Mouse (Mus musculus) midbrain, embryonic 16.5 days (tissue): Measurements from ENCODE around the gene Olfr223. TPM values are rescaled to one million over a fixed set of nuclear protein-coding genes. Genes with fewer than 3 reads are reported as not detected.
"Not testable (repeated sequence)": the region's sequence is repeated elsewhere in the genome, so short reads cannot be mapped to it uniquely, and the experiment has no call there.

Source experiments
- ATAC-seq: fragments of 200-750 bp; cut with Nextera tagmentation; 2 replicates; pipeline ENCODE4 v1.8.0; 2017; ENCODE audit warnings: moderate TSS enrichment
- H3K27ac ChIP-seq: fragments of 300-500 bp; sonication (generic); 2 replicates; pipeline ENCODE4 v1.5.1; 2014; ENCODE audit warnings: mild to moderate bottlenecking, low read length, mixed read lengths
- H3K27me3 ChIP-seq: fragments of 300-500 bp; sonication (generic); 2 replicates; pipeline ENCODE4 v1.6.1; 2014; ENCODE audit warnings: low read depth, low read length, mixed read lengths; ENCODE audit not compliant: control insufficient read depth, insufficient read depth
- H3K36me3 ChIP-seq: fragments of 300-500 bp; sonication (generic); 2 replicates; pipeline ENCODE4 v1.6.1; 2014; ENCODE audit warnings: mild to moderate bottlenecking, low read length, moderate library complexity, mixed read lengths; ENCODE audit not compliant: control insufficient read depth, insufficient read depth
- H3K4me1 ChIP-seq: fragments of 300-500 bp; sonication (generic); 2 replicates; pipeline ENCODE4 v1.6.1; 2014; ENCODE audit warnings: mild to moderate bottlenecking, low read length, mixed read lengths; ENCODE audit not compliant: control insufficient read depth, insufficient read depth
- H3K4me2 ChIP-seq: fragments of 300-500 bp; sonication (generic); 2 replicates; pipeline ENCODE4 v1.6.1; 2014; ENCODE audit warnings: mild to moderate bottlenecking, low read length, mixed read lengths
- H3K4me3 ChIP-seq: fragments of 300-500 bp; sonication (generic); 2 replicates; pipeline ENCODE4 v1.5.1; 2014; ENCODE audit warnings: low read depth, mild to moderate bottlenecking, low read length, moderate library complexity, mixed read lengths
- H3K9ac ChIP-seq: fragments of 300-500 bp; sonication (generic); 2 replicates; pipeline ENCODE4 v1.6.1; 2014; ENCODE audit warnings: low read depth, low read length, mixed read lengths
- H3K9me3 ChIP-seq: fragments of 300-500 bp; sonication (generic); replicated peaks from 2 replicates; pipeline ENCODE4 v1.6.1; 2014; ENCODE audit warnings: mild to moderate bottlenecking, low read length, mixed read lengths; ENCODE audit not compliant: control insufficient read depth, poor library complexity, severe bottlenecking
- WGBS: fragments of 180-500 bp; shearing (Covaris S2); extraction: QIAGEN DNeasy Blood & Tissue Kit; methylation state at CpG from one replicate; pipeline ENCODE4 v1.1.7; 2014; 5-methylcytosine and 5-hydroxymethylcytosine counted together
- polyA plus RNA-seq: library from polyadenylated mRNA; unstranded; fragments of >200 nt; fragmentation: Nextera tagmentation; extraction: Ambion mirVana; gene quantifications from 2 replicates; pipeline ENCODE4 v1.2.1, GENCODE M21; 2015

Gene Olfr223
- polyA plus RNA-seq, 1 experiment from 2014 or later: not detected

DNA sequence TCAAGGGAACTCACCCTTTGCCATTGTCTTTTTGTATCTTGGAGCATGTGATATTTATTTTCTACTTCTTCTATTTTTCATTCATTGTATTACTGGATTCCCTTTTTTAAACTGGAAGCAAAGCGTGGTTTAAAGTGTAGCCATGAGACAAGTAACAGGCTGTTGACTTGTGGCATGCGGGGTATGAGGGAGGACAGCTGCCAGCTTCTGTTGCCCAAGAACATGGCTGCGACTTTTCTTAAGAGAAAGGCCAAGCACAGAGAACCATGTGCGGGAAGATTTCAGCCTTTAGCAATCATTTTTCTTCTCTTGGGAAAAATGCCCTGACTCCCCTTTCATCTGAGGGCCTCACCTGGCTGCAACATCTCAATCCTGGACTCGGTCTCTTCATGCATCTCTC, 18.6 kb upstream of the Olfr223 start:
- no peak overlapping the region for H3K4me2 ChIP-seq
- no peak for ATAC-seq
- 90% methylated on average over 5 of the region's 5 CpGs for WGBS

DNA sequence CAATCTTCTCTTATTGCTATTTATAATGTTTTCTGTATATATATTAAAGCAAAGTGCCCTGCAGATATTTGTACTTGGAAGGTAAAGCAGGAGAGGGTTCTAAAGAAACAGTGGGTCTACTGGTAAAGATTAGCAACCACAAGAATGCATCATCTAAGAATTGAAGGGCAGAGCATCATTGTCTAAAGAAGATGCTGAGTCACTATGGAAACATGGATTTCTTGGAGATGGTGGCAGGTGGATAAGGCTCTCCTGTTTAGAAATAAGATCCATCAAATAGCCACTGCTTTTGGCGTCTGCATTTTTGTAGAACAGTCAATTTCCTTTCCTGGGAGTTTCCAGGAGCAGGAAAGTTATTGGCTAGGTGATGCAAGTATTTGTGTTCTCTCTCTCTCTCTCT, 9.2 kb upstream of the Olfr223 start:
- WGBS: 59% methylated on average over 1 of the region's 1 CpGs
- no peaks in the 10 kb centered on the region for H3K4me1 ChIP-seq
- no peak for ATAC-seq

More for the DNA sequence above, 18.6 kb upstream of the Olfr223 start:
- no peak overlapping the region for H3K9ac ChIP-seq
- no peak overlapping the region for H3K27ac ChIP-seq
- H3K36me3 ChIP-seq: no peaks in the 10 kb centered on the region
- no peaks in the 10 kb centered on the region for H3K4me1 ChIP-seq
- H3K27me3 ChIP-seq: no peaks in the 10 kb centered on the region
- H3K4me3 ChIP-seq: no peak overlapping the region
- H3K9me3 ChIP-seq: no peaks in the 10 kb centered on the region

DNA sequence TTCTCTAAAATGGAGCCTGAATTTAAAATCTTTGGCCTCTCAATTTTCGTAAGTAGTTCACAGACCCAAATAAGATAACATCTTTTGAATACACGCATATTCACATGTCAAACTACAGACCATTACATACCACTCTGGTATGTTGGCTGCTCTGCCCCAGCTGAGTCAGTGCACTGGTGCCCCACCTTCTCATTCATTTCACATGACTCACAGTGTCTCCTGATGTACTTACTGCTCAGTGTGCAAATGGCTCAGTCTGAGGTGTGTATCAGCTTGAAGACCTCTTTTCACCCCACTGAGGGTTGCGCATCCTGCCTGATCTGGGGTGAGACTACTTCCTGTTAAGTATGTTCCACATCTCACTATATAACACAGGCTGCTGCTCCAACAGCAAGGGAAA, 7.8 kb upstream of the Olfr223 start:
- Histone ChIP-seq H3K9ac (no peak overlapping the region), H3K4me3 (no peak overlapping the region), H3K9me3 (no peaks in the 10 kb centered on the region), H3K4me2 (no peak overlapping the region), H3K27ac (no peak overlapping the region), H3K36me3 (no peaks in the 10 kb centered on the region), H3K27me3 (no peaks in the 10 kb centered on the region), H3K4me1 (no peaks in the 10 kb centered on the region)
- WGBS: 93% methylated on average over 3 of the region's 3 CpGs
- no peak for ATAC-seq

More for the DNA sequence above, 9.2 kb upstream of the Olfr223 start:
- no peak overlapping the region for H3K4me3 ChIP-seq
- H3K9me3 ChIP-seq: no peaks in the 10 kb centered on the region
- no peak overlapping the region for H3K4me2 ChIP-seq
- no peak overlapping the region for H3K27ac ChIP-seq
- H3K9ac ChIP-seq: no peak overlapping the region
- no peaks in the 10 kb centered on the region for H3K36me3 ChIP-seq
- H3K27me3 ChIP-seq: no peaks in the 10 kb centered on the region

DNA sequence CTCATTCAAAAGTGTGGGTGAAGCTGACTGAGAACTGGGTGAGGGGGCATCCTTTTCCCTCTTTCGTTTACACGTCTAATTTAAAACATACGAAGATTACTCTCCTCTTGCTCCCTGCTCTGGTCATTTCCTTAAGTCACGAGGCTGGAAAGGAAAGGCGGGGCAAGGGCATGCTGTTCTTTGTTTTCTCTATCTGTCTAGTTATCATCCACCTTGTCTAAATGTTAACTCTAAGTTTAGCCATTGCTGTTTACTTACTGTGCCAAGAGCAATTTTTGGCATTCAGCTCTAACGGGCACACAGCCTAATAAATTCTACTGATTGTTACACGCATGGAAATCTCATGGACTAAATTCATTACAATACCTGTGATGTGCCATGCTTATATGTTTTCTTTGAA, 6.1 kb upstream of the Olfr223 start:
- H3K4me2 ChIP-seq: no peak overlapping the region
- H3K27ac ChIP-seq: no peak overlapping the region
- H3K36me3 ChIP-seq: no peaks in the 10 kb centered on the region
- H3K9ac ChIP-seq: no peak overlapping the region
- ATAC-seq: no peak
- H3K27me3 ChIP-seq: no peaks in the 10 kb centered on the region
- WGBS: 79% methylated on average over 7 of the region's 7 CpGs
- H3K9me3 ChIP-seq: no peaks in the 10 kb centered on the region
- no peaks in the 10 kb centered on the region for H3K4me1 ChIP-seq
- no peak overlapping the region for H3K4me3 ChIP-seq

DNA sequence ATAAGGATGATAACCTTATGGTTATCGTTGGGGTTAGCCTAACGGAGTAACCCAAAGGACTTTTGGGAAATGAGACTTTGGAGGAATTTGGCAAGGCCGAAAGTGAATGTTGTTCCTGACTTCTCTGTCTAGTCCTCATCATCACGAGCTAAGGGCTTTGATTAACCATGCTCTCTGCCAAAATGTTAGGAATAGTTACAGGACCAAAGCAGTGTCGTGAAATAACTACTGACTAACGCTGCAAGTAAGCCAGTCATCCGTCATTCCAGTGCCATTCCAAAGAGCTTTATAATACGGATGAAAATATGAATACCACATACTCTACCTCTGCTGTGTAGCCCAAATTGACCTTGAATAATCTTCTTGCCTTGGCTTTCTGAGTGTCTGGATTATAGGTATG, 3.9 kb upstream of the Olfr223 start:
- no peaks in the 10 kb centered on the region for H3K9me3 ChIP-seq
- ATAC-seq: no peak
- no peaks in the 10 kb centered on the region for H3K27me3 ChIP-seq

DNA sequence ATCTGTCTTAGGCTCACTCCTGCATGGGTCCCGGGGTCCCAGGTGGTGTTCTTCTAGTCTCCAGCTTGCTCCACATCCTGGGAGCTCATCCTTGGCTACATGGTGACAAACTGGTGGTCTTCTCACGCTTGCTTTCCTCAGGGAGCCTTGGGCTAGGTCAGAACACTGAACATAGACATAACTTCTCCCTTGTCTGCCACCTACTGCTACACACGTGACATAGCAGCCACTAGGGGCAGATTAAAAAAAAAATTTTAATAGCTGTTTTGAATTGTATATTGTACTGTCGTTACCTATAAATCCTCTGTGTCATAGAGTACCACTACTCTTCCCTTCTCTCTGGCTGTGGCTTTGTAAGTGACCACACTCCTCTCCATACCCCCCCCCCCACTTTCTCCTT, 3.0 kb upstream of the Olfr223 start:
- no peak overlapping the region for H3K4me2 ChIP-seq
- no peaks in the 10 kb centered on the region for H3K4me1 ChIP-seq
- H3K27me3 ChIP-seq: no peaks in the 10 kb centered on the region
- no peak overlapping the region for H3K27ac ChIP-seq
- no peak for ATAC-seq
- 46% methylated on average over 4 of the region's 4 CpGs for WGBS
- H3K4me3 ChIP-seq: no peak overlapping the region
- no peaks in the 10 kb centered on the region for H3K9me3 ChIP-seq
- H3K36me3 ChIP-seq: no peaks in the 10 kb centered on the region
- no peak overlapping the region for H3K9ac ChIP-seq

More for the DNA sequence above, 3.9 kb upstream of the Olfr223 start:
- Histone ChIP-seq H3K4me3 (no peak overlapping the region), H3K36me3 (no peaks in the 10 kb centered on the region), H3K4me1 (no peaks in the 10 kb centered on the region), H3K4me2 (no peak overlapping the region), H3K9ac (no peak overlapping the region), H3K27ac (no peak overlapping the region)
- WGBS: 88% methylated on average over 8 of the region's 8 CpGs

DNA sequence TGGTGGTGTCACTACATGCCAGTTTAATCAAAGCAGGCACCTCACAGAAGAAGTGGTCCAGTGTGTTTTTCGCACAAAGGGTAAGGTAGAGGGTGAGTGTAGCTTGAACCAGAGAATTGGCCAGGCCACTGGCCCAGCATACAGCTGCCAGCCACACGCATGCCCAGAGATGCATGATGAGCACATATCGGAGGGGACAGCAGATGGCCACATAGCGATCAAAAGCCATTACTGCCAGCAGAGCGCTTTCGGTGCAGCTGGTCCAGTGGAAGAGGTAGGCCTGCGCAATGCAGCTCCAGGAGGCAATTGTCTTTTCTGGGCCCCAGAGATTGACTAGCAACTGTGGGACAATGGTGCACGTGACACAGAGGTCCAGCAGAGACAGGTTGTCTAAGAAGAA, 3.6 kb downstream of the Olfr223 start:
- H3K27me3 ChIP-seq: no peaks in the 10 kb centered on the region
- H3K9me3 ChIP-seq: no peaks in the 10 kb centered on the region
- no peaks in the 10 kb centered on the region for H3K36me3 ChIP-seq
- no peaks in the 10 kb centered on the region for H3K4me1 ChIP-seq
- no peak overlapping the region for H3K27ac ChIP-seq
- ATAC-seq: no peak
- no peak overlapping the region for H3K4me3 ChIP-seq
- WGBS: 88% methylated on average over 8 of the region's 8 CpGs
- H3K4me2 ChIP-seq: no peak overlapping the region
- no peak overlapping the region for H3K9ac ChIP-seq

DNA sequence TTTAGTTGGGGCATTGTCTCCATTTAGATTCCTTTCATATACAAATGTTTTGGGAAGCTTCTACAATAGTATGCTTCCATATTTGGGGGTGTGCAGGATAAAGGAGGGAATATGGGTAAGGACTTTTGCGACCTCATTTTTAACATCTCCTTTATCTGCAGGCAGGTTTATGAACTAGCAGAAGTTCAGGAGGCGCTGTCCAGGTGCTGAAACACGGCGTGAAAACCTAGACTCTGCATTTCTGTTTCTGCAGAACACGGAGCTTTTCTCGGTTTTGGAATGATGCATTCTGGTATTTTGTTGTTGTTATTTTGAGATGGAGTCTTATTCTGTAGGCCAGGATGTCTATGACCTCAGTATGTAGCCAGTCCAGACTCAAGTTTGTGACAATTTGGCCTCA, 8.6 kb downstream of the Olfr223 start:
- no peaks in the 10 kb centered on the region for H3K9me3 ChIP-seq
- 31% methylated on average over 6 of the region's 6 CpGs for WGBS
- H3K4me2 ChIP-seq: no peak overlapping the region
- no peak for ATAC-seq
- no peaks in the 10 kb centered on the region for H3K36me3 ChIP-seq
- H3K4me1 ChIP-seq: no peaks in the 10 kb centered on the region
- no peak overlapping the region for H3K9ac ChIP-seq
- H3K27ac ChIP-seq: no peak overlapping the region
- H3K4me3 ChIP-seq: no peak overlapping the region
- H3K27me3 ChIP-seq: no peaks in the 10 kb centered on the region; the same call in 1 of the 2 replicates

DNA sequence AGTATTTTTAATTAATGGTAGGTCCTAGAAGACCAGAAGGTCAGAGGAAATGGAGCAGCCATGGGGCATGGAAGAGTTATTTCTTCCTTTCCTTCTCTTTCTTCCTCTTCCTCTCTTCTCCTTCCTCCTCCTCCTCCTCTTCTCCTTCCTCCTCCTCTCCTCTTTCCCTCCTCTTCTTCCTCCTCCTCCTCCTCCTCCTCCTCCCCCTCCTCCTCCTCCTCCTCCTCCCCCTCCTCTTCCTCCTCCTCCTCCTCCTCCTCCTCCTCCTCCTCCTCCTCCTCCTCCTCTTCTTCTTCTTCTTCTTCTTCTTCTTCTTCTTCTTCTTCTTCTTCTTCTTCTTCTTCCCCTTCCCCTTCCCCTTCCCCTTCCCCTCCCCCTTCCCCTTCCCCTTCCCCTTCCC, 17.0 kb downstream of the Olfr223 start, which contains the start of gene Olfr222:
Gene Olfr222 (minus strand): TSS at position 101 of the 400 bp plus-strand sequence.
- H3K27me3 ChIP-seq, H3K4me2 ChIP-seq, H3K27ac ChIP-seq, H3K4me3 ChIP-seq, H3K9ac ChIP-seq, ATAC-seq, H3K36me3 ChIP-seq, H3K9me3 ChIP-seq, H3K4me1 ChIP-seq: not testable (repeated sequence)

DNA sequence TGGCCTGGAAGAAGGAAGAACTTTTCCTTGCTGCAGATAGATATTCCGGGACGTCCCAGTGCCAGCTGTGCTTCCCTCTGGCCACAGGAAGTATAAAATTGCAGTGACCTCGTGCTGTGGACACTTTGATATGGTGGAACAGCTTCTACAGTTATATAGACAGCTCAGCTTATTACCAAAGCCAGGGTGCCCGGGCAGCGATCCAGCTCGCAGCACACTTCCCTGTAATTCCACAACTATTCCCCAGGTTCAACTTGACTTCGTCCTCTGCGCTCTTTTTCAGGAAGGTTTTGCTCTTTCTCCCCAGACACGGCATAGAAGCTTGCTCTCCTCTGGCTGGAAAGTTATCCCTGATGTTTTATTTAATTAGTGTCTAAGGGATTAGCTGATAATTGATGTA, 17.4 kb downstream of the Olfr223 start:
- no peak for ATAC-seq
- Histone ChIP-seq H3K9me3 (no peaks in the 10 kb centered on the region), H3K4me3 (no peak overlapping the region), H3K4me2 (no peak overlapping the region), H3K27ac (no peak overlapping the region), H3K27me3 (no peaks in the 10 kb centered on the region), H3K4me1 (no peaks in the 10 kb centered on the region), H3K36me3 (no peaks in the 10 kb centered on the region), H3K9ac (no peak overlapping the region)
- whole genome bisulfite sequencing: 72% methylated on average over 9 of the region's 9 CpGs
